Mouse (Mus musculus): ENCODE results near the gene Mitf. TPM values are rescaled to one million over a fixed set of nuclear protein-coding genes. Genes with fewer than 3 reads are reported as not detected.

The Mitf gene
- polyA plus RNA-seq, 1 experiment, result not detected

DNA sequence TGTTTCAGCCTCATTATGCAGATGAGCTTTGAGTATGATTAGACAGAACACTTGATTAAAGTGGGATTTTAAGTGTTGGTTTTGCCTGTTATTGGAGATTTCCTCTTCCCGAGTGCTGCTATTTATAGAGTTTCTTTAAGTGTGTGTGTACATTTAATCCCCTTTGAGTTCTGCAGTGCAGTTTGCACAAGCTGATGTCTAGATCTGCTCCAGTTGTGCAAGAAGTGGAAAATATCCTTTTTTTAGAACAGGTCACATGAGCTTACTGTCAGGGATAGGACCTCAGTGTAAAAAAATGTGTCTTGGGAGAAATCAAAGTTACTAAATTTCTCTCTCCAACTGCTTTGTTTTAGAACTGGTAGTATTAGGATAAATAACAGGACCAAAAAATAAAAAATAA is 8.9 kb downstream of the Mitf start:
- peaks cover 5% of the 10 kb centered on the region; the same call in 1 of the 2 replicates for H3K4me1 ChIP-seq (ENCODE audit: control insufficient read depth, insufficient read depth, low read length)
- no peak overlapping the region for H3K4me3 ChIP-seq (ENCODE audit: insufficient read depth, low read depth, low read length)
- no peak overlapping the region for H3K27ac ChIP-seq (ENCODE audit: insufficient read depth, low read depth, low read length)
- no peak for TF ChIP-seq CTCF (IDR thresholded peaks at IDR 0.05; ENCODE audit: insufficient read depth, low read depth, low read length)
- no peak for TF ChIP-seq POLR2A (IDR thresholded peaks at IDR 0.05; ENCODE audit: insufficient read depth, low read depth, low read length)
- WGBS, result 41% methylated on average over 1 of the region's 1 CpGs

DNA sequence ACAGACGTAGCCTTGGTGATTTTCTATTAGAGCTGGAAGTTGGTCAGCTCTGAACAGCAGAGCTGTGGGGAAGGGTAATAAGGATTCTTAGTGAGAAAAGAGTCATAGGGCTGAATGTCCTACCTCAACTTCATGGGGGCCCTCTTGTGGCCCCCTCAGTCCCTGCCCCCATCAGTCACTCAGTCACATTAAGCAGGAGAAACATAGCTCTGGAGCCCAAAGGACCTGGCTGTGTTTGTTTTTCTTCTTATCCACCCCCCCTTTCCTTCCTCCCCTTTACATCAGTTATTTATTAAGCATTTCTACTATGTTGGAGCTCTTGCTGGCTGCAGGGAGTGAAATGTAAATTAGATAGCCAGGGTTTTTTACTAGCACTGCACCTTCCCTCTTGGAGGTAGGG is 10.0 kb downstream of the Mitf start:
- Histone ChIP-seq H3K4me3 (ENCODE audit: insufficient read depth, low read depth, low read length) (no peak overlapping the region), H3K4me1 (ENCODE audit: control insufficient read depth, insufficient read depth, low read length) (peaks cover 5% of the 10 kb centered on the region; the same call in 1 of the 2 replicates), H3K27ac (ENCODE audit: insufficient read depth, low read depth, low read length) (no peak overlapping the region)
- WGBS, result 90% methylated on average over 1 of the region's 1 CpGs
- no peak for TF ChIP-seq POLR2A (IDR thresholded peaks at IDR 0.05; ENCODE audit: insufficient read depth, low read depth, low read length)
- no peak for TF ChIP-seq CTCF (IDR thresholded peaks at IDR 0.05; ENCODE audit: insufficient read depth, low read depth, low read length)

DNA sequence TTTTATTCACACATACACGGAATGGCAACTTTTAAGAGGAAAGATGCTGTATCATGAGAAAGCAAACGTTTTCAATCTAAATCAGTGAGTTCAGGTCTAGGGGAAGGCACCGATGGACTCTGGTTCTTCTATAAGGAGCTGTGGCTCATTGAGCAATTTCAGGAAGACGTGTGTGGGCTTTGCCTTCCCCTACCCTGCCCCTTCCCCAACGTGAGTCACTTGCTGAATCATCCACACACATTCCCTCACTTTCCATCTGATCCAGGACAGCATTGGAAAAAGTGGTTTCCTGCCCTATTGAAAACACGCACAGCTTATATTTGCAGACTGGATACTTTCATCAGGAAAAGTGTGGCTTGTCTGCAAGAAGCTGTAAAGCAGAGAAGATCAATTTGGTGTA is 11.3 kb downstream of the Mitf start:
- Histone ChIP-seq H3K4me3 (ENCODE audit: insufficient read depth, low read depth, low read length) (no peak overlapping the region), H3K27ac (ENCODE audit: insufficient read depth, low read depth, low read length) (no peak overlapping the region), H3K4me1 (ENCODE audit: control insufficient read depth, insufficient read depth, low read length) (peaks cover 5% of the 10 kb centered on the region; the same call in 1 of the 2 replicates)
- 39% methylated on average over 6 of the region's 6 CpGs for WGBS
- no peak for TF ChIP-seq POLR2A (IDR thresholded peaks at IDR 0.05; ENCODE audit: insufficient read depth, low read depth, low read length)
- no peak for TF ChIP-seq CTCF (IDR thresholded peaks at IDR 0.05; ENCODE audit: insufficient read depth, low read depth, low read length)

DNA sequence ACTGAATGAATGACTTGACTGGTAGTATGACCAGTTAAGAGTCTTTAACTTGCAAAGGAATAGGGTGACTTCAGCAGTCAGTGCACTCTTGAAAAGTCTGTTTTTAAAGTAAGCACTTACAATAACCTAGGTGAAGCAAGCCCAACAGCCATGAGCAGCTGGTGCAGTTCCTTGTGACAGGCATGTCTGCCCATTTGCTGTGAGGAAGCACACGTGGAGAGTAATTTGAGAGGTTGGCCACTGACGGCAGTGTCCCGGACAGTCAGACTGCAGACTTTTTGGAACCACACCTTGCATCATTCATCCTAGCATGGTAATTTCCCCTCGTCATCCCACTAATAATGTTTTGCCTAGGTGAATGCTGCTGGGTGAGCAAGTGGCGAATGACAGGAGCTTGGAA is 12.1 kb downstream of the Mitf start:
- Histone ChIP-seq H3K27ac (ENCODE audit: insufficient read depth, low read depth, low read length) (no peak overlapping the region), H3K4me1 (ENCODE audit: control insufficient read depth, insufficient read depth, low read length) (peaks cover 5% of the 10 kb centered on the region; the same call in 1 of the 2 replicates), H3K4me3 (ENCODE audit: insufficient read depth, low read depth, low read length) (no peak overlapping the region)
- TF ChIP-seq CTCF (IDR thresholded peaks at IDR 0.05; ENCODE audit: insufficient read depth, low read depth, low read length) (no peak), POLR2A (IDR thresholded peaks at IDR 0.05; ENCODE audit: insufficient read depth, low read depth, low read length) (no peak)
- WGBS, result 89% methylated on average over 5 of the region's 5 CpGs

DNA sequence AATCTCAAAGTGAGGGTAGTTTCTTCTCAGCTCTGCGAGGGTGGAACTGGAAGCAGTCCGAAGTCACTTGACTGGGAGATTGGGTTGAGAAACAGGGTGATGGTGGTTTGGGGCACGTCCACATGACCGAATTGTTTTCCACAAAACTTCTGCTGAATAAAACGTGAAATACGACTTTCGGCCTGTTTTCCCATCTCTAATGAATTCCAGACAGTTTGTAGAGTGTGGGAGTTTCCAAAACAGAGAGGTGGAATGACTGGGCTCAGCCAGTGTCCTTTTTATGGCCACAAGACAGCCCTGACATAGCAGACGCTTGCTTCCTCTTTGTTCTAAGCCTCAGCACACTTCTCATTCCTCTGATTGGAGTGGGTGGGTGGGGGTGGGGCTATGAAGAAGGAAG is 13.7 kb downstream of the Mitf start:
- Histone ChIP-seq H3K27ac (ENCODE audit: insufficient read depth, low read depth, low read length) (no peak overlapping the region), H3K4me3 (ENCODE audit: insufficient read depth, low read depth, low read length) (no peak overlapping the region), H3K4me1 (ENCODE audit: control insufficient read depth, insufficient read depth, low read length) (peaks cover 5% of the 10 kb centered on the region; the same call in 1 of the 2 replicates)
- TF ChIP-seq CTCF (IDR thresholded peaks at IDR 0.05; ENCODE audit: insufficient read depth, low read depth, low read length) (no peak), POLR2A (IDR thresholded peaks at IDR 0.05; ENCODE audit: insufficient read depth, low read depth, low read length) (no peak)
- WGBS, result 85% methylated on average over 8 of the region's 8 CpGs

DNA sequence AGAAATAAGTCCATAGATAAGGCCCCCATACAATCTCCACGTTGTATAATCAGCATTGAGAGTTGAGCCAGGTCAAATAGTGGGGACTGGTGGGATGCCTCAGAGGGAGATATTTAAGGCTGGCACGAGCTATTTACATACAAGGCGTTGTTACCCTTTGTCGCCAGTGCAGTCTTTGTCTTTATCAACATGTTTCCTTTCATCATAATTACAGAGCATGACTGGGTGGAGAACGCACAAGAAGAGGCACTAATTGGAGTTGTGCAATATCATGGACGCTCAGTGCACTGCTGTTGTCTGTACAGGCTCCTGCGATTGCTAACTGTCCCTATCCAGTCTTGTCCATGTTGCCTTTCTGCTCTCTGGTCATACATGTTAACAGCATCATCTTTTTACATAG is 15.0 kb downstream of the Mitf start:
- Histone ChIP-seq H3K27ac (ENCODE audit: insufficient read depth, low read depth, low read length) (no peak overlapping the region), H3K4me1 (ENCODE audit: control insufficient read depth, insufficient read depth, low read length) (peaks cover 5% of the 10 kb centered on the region; the same call in 1 of the 2 replicates), H3K4me3 (ENCODE audit: insufficient read depth, low read depth, low read length) (no peak overlapping the region)
- WGBS, result 47% methylated on average over 7 of the region's 7 CpGs
- TF ChIP-seq CTCF (IDR thresholded peaks at IDR 0.05; ENCODE audit: insufficient read depth, low read depth, low read length) (no peak), POLR2A (IDR thresholded peaks at IDR 0.05; ENCODE audit: insufficient read depth, low read depth, low read length) (no peak)

DNA sequence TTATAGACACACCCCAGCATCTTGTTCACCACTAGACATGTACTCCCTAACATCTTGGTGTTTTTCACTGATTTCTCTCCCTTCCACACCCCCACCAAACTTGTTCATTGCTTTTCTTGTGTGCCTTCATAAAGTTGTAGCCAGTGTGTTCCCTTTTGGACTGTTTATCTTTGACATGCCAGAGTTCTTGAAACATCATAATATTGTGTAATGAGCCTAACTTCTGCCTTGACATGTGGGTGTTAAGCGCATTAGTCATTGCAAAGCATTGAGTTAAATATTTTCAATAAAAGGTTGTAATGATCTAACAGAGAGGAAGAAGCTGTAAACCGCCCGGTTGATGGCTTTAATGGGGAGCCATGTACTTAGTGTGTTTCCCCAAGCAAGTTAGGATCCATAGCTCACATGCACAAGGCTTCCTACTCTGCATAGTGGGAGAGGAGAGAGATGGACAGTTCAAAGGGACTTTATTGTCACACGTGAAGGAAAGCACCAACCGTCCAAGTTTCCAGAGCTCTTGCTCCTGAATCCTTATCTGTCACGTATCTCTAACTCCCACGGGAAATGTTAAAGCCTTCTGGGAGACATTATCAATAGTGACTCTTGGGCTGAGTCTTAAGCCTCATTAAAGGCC is 19.9 kb downstream of the Mitf start:
- Histone ChIP-seq H3K4me1 (ENCODE audit: control insufficient read depth, insufficient read depth, low read length) (0 out of 2 replicates have a peak, but pooled peaks cover 3% of the 10 kb centered on the region), H3K27ac (ENCODE audit: insufficient read depth, low read depth, low read length) (no peak overlapping the region), H3K4me3 (ENCODE audit: insufficient read depth, low read depth, low read length) (no peak overlapping the region)
- WGBS, result 93% methylated on average over 7 of the region's 7 CpGs
- TF ChIP-seq POLR2A (IDR thresholded peaks at IDR 0.05; ENCODE audit: insufficient read depth, low read depth, low read length) (no peak), CTCF (IDR thresholded peaks at IDR 0.05; ENCODE audit: insufficient read depth, low read depth, low read length) (no peak)

DNA sequence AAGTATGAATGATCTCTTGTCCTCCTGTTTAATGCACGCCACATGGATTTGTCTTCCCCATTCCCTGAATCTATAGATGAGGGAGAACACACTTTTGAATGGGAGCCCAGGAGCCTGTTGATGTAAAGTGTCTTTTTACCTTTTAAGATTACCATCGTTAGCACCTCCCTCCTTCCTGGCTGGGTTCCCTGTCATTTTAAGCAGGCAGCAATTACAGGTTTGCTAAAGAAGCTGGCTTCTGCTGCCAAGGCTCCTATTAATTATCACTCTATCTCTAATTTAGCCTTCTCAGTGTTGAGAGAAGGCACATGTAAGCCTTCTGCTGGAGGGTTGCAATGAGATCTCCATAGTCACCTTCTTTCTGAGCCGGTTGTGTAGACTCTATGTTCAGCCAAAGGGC is 21.2 kb downstream of the Mitf start:
- TF ChIP-seq CTCF (IDR thresholded peaks at IDR 0.05; ENCODE audit: insufficient read depth, low read depth, low read length), result no peak
- no peak for TF ChIP-seq POLR2A (IDR thresholded peaks at IDR 0.05; ENCODE audit: insufficient read depth, low read depth, low read length)
- no peak overlapping the region for H3K27ac ChIP-seq (ENCODE audit: insufficient read depth, low read depth, low read length)
- H3K4me3 ChIP-seq (ENCODE audit: insufficient read depth, low read depth, low read length), result no peak overlapping the region
- WGBS, result 41% methylated on average over 3 of the region's 3 CpGs
- H3K4me1 ChIP-seq (ENCODE audit: control insufficient read depth, insufficient read depth, low read length), result 0 out of 2 replicates have a peak, but pooled peaks cover 3% of the 10 kb centered on the region

DNA sequence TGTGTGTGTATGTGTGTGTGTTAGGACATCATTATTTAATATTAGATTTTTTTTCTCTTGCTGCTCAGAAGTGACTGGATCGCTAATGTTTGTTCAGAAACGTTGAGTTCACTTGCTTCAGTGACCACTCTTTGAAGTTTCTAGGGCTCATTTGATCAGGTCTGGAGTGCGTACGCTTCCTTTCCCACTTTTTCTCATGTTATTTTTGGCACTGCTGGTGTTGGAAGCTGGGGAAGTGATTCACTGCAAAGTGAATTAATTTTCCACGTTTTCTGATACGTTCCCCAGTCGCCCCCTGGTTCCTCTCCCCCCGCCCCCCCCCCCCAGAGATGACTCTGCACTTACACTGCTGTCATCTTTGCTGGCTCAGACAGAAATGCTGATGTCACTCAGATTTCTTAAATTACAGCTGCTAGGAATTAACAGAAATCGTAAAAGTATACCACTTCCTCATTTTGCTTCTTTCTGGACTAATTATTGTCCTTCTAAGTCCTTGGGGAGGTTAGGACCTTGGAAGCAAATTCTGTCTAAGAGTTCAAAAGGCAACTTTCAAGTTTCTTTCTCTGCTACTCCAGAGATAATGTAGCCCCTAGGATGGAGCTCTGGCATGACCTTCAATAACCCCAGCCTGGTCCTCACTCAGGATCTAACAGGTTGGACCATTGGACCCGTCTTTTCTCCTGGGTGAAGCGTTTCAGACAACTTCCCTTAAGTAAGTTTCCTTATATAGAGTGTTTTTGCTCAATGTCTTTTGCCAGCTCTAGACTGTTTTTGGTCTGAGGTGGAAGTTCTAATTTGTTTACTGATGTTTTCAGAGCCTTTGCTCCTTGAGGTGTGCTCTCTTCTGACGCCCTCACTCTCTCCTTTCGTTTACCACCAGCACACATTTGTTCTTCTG is 22.2 kb downstream of the Mitf start:
- Histone ChIP-seq H3K4me3 (ENCODE audit: insufficient read depth, low read depth, low read length) (no peak overlapping the region), H3K4me1 (ENCODE audit: control insufficient read depth, insufficient read depth, low read length) (0 out of 2 replicates have a peak, but pooled peaks cover 3% of the 10 kb centered on the region), H3K27ac (ENCODE audit: insufficient read depth, low read depth, low read length) (no peak overlapping the region)
- TF ChIP-seq POLR2A (IDR thresholded peaks at IDR 0.05; ENCODE audit: insufficient read depth, low read depth, low read length), result no peak
- TF ChIP-seq CTCF (IDR thresholded peaks at IDR 0.05; ENCODE audit: insufficient read depth, low read depth, low read length), result no peak
- WGBS, result 49% methylated on average over 13 of the region's 13 CpGs
